ENCODE assay signal across 10 mouse cellular contexts in the genomic region with DNA sequence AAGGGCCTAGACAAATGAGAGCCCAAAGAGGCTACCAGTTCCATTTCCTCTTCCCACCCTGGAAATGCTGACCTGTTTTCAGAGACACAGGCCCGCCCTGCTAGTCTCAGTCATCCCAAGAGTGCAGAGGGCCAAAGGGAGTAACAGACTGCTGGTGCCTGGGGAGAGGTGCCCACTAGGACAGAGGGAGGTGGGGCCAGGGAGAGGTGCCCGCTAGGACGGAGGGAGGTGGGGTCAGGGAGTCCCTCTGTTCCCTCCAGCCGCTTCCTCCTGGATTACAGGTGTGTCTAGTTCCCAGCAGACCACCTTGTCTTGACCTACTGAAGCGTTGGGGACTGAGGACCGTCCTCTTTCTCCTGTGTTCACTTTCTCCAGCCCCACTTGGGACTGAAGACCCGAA. TPM values are rescaled to one million over a fixed set of nuclear protein-coding genes. Genes with fewer than 3 reads are reported as not detected.
DNase-seq lines count a peak whose midpoint lies in the region; ATAC-seq and TF ChIP-seq lines count a peak whose summit lies in the region.
"Had no signal": no experiment of that assay in that cellular context is flagged by ENCODE, and none has a peak within 500 bp of the region (broad histone marks: within the 10 kb centered on the region; RNA-seq: fewer than 3 reads in every experiment).

No protein-coding gene starts in this region.

- H3K4me1 ChIP-seq in kidney, adult 2 months (ENCODE audit: control insufficient read depth, insufficient read depth, low read length), result peaks cover 17% of the 10 kb centered on the region
- peaks cover 92% of the 10 kb centered on the region for H3K4me1 ChIP-seq in E14TG2a.4 (replicated peaks; ENCODE audit: low read depth, low read length)
- H3K4me1 ChIP-seq in brown adipose tissue, adult 24 weeks (ENCODE audit: control insufficient read depth, insufficient read depth, insufficient read length, low read length), result peaks cover 7% of the 10 kb centered on the region; the same call in 1 of the 2 replicates
- peaks cover 24% of the 10 kb centered on the region for H3K4me1 ChIP-seq in intestine, embryonic 15.5 days (replicated peaks)

- no peak overlapping the region for H3K4me2 ChIP-seq in intestine, embryonic 15.5 days (replicated peaks)

- no peak for ATAC-seq in intestine, embryonic 15.5 days
- no peak for ATAC-seq in frontal cortex, adult (ENCODE audit: low TSS enrichment)

- no peak overlapping the region for H3K4me3 ChIP-seq in kidney, adult 2 months (ENCODE audit: insufficient read depth, low read depth, low read length)
- peak overlapping the region; percentile 72 for H3K4me3 ChIP-seq in E14TG2a.4 (replicated peaks; ENCODE audit: low read length)
- H3K4me3 ChIP-seq in brown adipose tissue, adult 24 weeks (ENCODE audit: insufficient read depth, low read depth, low read length), result no peak overlapping the region
- H3K4me3 ChIP-seq in intestine, embryonic 15.5 days (replicated peaks), result no peak overlapping the region

- peak; percentile 25 for DNase-seq in kidney, adult 2 months
- no peak for DNase-seq in kidney, postnatal 14 days
- no peak for DNase-seq in adrenal gland, postnatal 25 days
- DNase-seq in adrenal gland, postnatal 36 days, result no peak

- peak overlapping the region; percentile 58; the same call in 1 of the 2 replicates for H3K27ac ChIP-seq in kidney, adult 2 months (ENCODE audit: insufficient read depth, low read depth, low read length)
- H3K27ac ChIP-seq in brown adipose tissue, adult 24 weeks (replicated peaks; ENCODE audit: low read depth, low read length), result peak overlapping the region; percentile 6
- H3K27ac ChIP-seq in intestine, embryonic 15.5 days, result peak overlapping the region; percentile 33; the same call in 1 of the 2 replicates
- H3K27ac ChIP-seq: liver, embryonic 15.5 days had no signal

- TF ChIP-seq POLR2A in kidney, adult 2 months (IDR thresholded peaks at IDR 0.05; ENCODE audit: low read depth, low read length), result no peak

- H3K27me3 ChIP-seq in kidney, adult 2 months (replicated peaks; ENCODE audit: control insufficient read depth, insufficient read depth, low read length), result no peaks in the 10 kb centered on the region
- no peaks in the 10 kb centered on the region for H3K27me3 ChIP-seq in E14TG2a.4 (ENCODE audit: insufficient read depth, low read length)
- H3K27me3 ChIP-seq in intestine, embryonic 15.5 days (replicated peaks), result no peaks in the 10 kb centered on the region
- H3K27me3 ChIP-seq: Patski had no signal

- H3K9ac ChIP-seq in intestine, embryonic 15.5 days, result no peak overlapping the region; the same call in 1 of the 2 replicates
- H3K9ac ChIP-seq: liver, embryonic 15.5 days had no signal

- TF ChIP-seq CTCF in kidney, adult 2 months (conservative IDR thresholded peaks at IDR 0.05; ENCODE audit: insufficient read depth, insufficient read length, low read depth, low read length), result no peak
- TF ChIP-seq CTCF in E14TG2a.4 (conservative IDR thresholded peaks at IDR 0.05; ENCODE audit: low read length), result no peak

- 39% methylated on average over 7 of the region's 7 CpGs for WGBS in kidney, adult 2 months
- WGBS in intestine, embryonic 15.5 days, result 30% methylated on average over 7 of the region's 7 CpGs

- H3K9me3 ChIP-seq in E14TG2a.4 (ENCODE audit: low read length), result no peaks in the 10 kb centered on the region
- no peaks in the 10 kb centered on the region for H3K9me3 ChIP-seq in intestine, embryonic 15.5 days
- H3K9me3 ChIP-seq: liver, embryonic 15.5 days had no signal

- no peaks in the 10 kb centered on the region for H3K36me3 ChIP-seq in kidney, adult 2 months (ENCODE audit: control insufficient read depth, insufficient read depth, low read length)
- peaks cover 89% of the 10 kb centered on the region for H3K36me3 ChIP-seq in E14TG2a.4 (ENCODE audit: insufficient read depth, low read length)
- H3K36me3 ChIP-seq in intestine, embryonic 15.5 days, result peaks cover 20% of the 10 kb centered on the region; the same call in 1 of the 2 replicates

RNA-seq across cellular contexts. Expression of gene Cisd3, which starts 0.9 kb away (rescaled TPM):
- 139 and 149 TPM in 2 replicates for polyA plus RNA-seq in kidney, adult 2 months (2012; rRNA removed)
- polyA plus RNA-seq in brown adipose tissue, adult 24 weeks (2012; ENCODE audit: insufficient read depth, insufficient read length, missing spikeins), result 420 and 579 TPM in 2 replicates
- 79.9 and 93.0 TPM in 2 replicates for polyA plus RNA-seq in intestine, embryonic 15.5 days (2015; fragmentation: Nextera tagmentation; extraction: Ambion mirVana)
- 164 and 166 TPM in 2 replicates for total RNA-seq in adrenal gland, postnatal 25 days (2021)
- 100 to 1,000 TPM; 187 to 222 TPM for total RNA-seq in adrenal gland, postnatal 36 days (2021)

RNA-seq across cellular contexts. Expression of gene Pcgf2, which starts 15.5 kb away (rescaled TPM):
- polyA plus RNA-seq in kidney, adult 2 months (2012; rRNA removed), result 53.9 and 56.5 TPM in 2 replicates
- polyA plus RNA-seq in brown adipose tissue, adult 24 weeks (2012; ENCODE audit: insufficient read depth, insufficient read length, missing spikeins), result 6.8 and 12.7 TPM in 2 replicates
- 12.7 and 12.8 TPM in 2 replicates for polyA plus RNA-seq in intestine, embryonic 15.5 days (2015; fragmentation: Nextera tagmentation; extraction: Ambion mirVana)
- 27.0 and 36.1 TPM in 2 replicates for total RNA-seq in adrenal gland, postnatal 25 days (2021)
- 10 to 100 TPM; 25.7 to 28.5 TPM for total RNA-seq in adrenal gland, postnatal 36 days (2021)

RNA-seq across cellular contexts. Expression of gene Psmb3, which starts 18.4 kb away (rescaled TPM):
- 397 and 399 TPM in 2 replicates for polyA plus RNA-seq in kidney, adult 2 months (2012; rRNA removed)
- 364 and 464 TPM in 2 replicates for polyA plus RNA-seq in brown adipose tissue, adult 24 weeks (2012; ENCODE audit: insufficient read depth, insufficient read length, missing spikeins)
- polyA plus RNA-seq in intestine, embryonic 15.5 days (2015; fragmentation: Nextera tagmentation; extraction: Ambion mirVana), result 426 and 480 TPM in 2 replicates
- 216 and 226 TPM in 2 replicates for total RNA-seq in adrenal gland, postnatal 25 days (2021)
- total RNA-seq in adrenal gland, postnatal 36 days (2021), result 100 to 1,000 TPM; 227 to 235 TPM

RNA-seq across cellular contexts. Expression of gene Mllt6, which starts 21.6 kb away (rescaled TPM):
- polyA plus RNA-seq in kidney, adult 2 months (2012; rRNA removed), result 36.6 and 40.4 TPM in 2 replicates
- polyA plus RNA-seq in brown adipose tissue, adult 24 weeks (2012; ENCODE audit: insufficient read depth, insufficient read length, missing spikeins), result 10.9 and 12.9 TPM in 2 replicates
- polyA plus RNA-seq in intestine, embryonic 15.5 days (2015; fragmentation: Nextera tagmentation; extraction: Ambion mirVana), result 1.9 and 2.4 TPM in 2 replicates
- total RNA-seq in adrenal gland, postnatal 25 days (2021), result 49.4 and 53.6 TPM in 2 replicates
- 10 to 100 TPM; 38.6 to 41.5 TPM for total RNA-seq in adrenal gland, postnatal 36 days (2021)

RNA-seq across cellular contexts. Expression of gene Epop, which starts 55.3 kb away (rescaled TPM):
- 0.86 and 1.2 TPM in 2 replicates for polyA plus RNA-seq in kidney, adult 2 months (2012; rRNA removed)
- not detected in 2 replicates for polyA plus RNA-seq in brown adipose tissue, adult 24 weeks (2012; ENCODE audit: insufficient read depth, insufficient read length, missing spikeins)
- polyA plus RNA-seq in intestine, embryonic 15.5 days (2015; fragmentation: Nextera tagmentation; extraction: Ambion mirVana), result 2.7 and 3.7 TPM in 2 replicates
- total RNA-seq in adrenal gland, postnatal 25 days (2021), result 6.2 and 7.8 TPM in 2 replicates
- 1 to 10 TPM; 4.9 to 5.8 TPM for total RNA-seq in adrenal gland, postnatal 36 days (2021)

Comparison
In these comparisons a context has a peak if more than half of its experiments do, and no peak if none do; other contexts are left out.
1. H3K27ac ChIP-seq: peak in every context shown above with its lines; median percentile 58 in kidney, adult 2 months; 33 in intestine, embryonic 15.5 days; 6 in brown adipose tissue, adult 24 weeks.